Mouse (Mus musculus) liver, adult 2 months (tissue): ENCODE results near the gene Zfand4. TPM values are rescaled to one million over a fixed set of nuclear protein-coding genes. Genes with fewer than 3 reads are reported as not detected.

ENCODE experiments used
- DNase-seq: peaks from one replicate; pipeline ENCODE4 v3.0.0-alpha.2; 2011; ENCODE audit warnings: low read depth, low spot score; ENCODE audit errors: extremely low read depth
- H3K27ac ChIP-seq: fragments of 200-500 bp; replicated peaks from 2 replicates; pipeline ENCODE4 v1.5.1; 2012; ENCODE audit warnings: low read depth, mild to moderate bottlenecking, control low read depth, inconsistent platforms, low read length; ENCODE audit not compliant: insufficient read depth
- H3K27me3 ChIP-seq: fragments of 200-500 bp; 2 replicates; pipeline ENCODE4 v1.6.1; 2012; ENCODE audit warnings: mild to moderate bottlenecking, moderate library complexity, low read length, inconsistent platforms; ENCODE audit not compliant: control insufficient read depth, insufficient read depth
- H3K36me3 ChIP-seq: fragments of 200-500 bp; 2 replicates; pipeline ENCODE4 v1.6.1; 2012; ENCODE audit warnings: low read length, inconsistent platforms; ENCODE audit not compliant: control insufficient read depth, insufficient read depth
- H3K4me1 ChIP-seq: fragments of 200-500 bp; 2 replicates; pipeline ENCODE4 v1.6.1; 2011; ENCODE audit warnings: low read length; ENCODE audit not compliant: control insufficient read depth, insufficient read depth
- H3K4me3 ChIP-seq: fragments of 200-500 bp; 2 replicates; pipeline ENCODE4 v1.5.1; 2011; ENCODE audit warnings: low read depth, mild to moderate bottlenecking, control low read depth, low read length, moderate library complexity; ENCODE audit not compliant: insufficient read depth
- H3K79me2 ChIP-seq: fragments of 200-500 bp; 2 replicates; pipeline ENCODE4 v1.6.1; 2012; ENCODE audit warnings: inconsistent platforms, mild to moderate bottlenecking, low read length, moderate library complexity; ENCODE audit not compliant: control insufficient read depth, insufficient read depth
- H3K9ac ChIP-seq: fragments of 200-500 bp; 2 replicates; pipeline ENCODE4 v1.6.1; 2012; ENCODE audit warnings: low read depth, mild to moderate bottlenecking, control low read depth, inconsistent platforms, low read length
- CTCF ChIP-seq: fragments of 200-500 bp; IDR thresholded peaks from 2 replicates; pipeline ENCODE4 v1.5.1; 2011; ENCODE audit warnings: low read depth, low read length, control low read depth
- POLR2A ChIP-seq: fragments of 200-500 bp; IDR thresholded peaks from 2 replicates; pipeline ENCODE4 v1.6.1; 2011; ENCODE audit warnings: low read length, control low read depth; ENCODE audit not compliant: insufficient read depth; ENCODE audit errors: extremely low read depth
- WGBS: fragments of 180-500 bp; shearing (Covaris S2); methylation state at CpG from one replicate; pipeline ENCODE4 v1.1.7; 2018; 5-methylcytosine and 5-hydroxymethylcytosine counted together
- polyA plus RNA-seq: library from polyadenylated mRNA; depleted of rRNA; stranded (reverse); fragments of >200 nt; gene quantifications from 2 replicates; pipeline ENCODE4 v1.2.3, GENCODE M21; 2012
- total RNA-seq: library from RNA; depleted of rRNA; stranded (reverse); fragments of >200 nt; gene quantifications from 2 replicates; pipeline ENCODE4 v1.2.3, GENCODE M21; 2014

Gene Zfand4
- total and polyA plus RNA-seq, 2 experiments = 4.0 to 25.6 TPM

- Histone ChIP-seq H3K36me3 (peaks cover 21% of the 10 kb centered on the region), H3K9ac (no peak overlapping the region), H3K4me3 (no peak overlapping the region), H3K27me3 (no peaks in the 10 kb centered on the region), H3K4me1 (peaks cover 18% of the 10 kb centered on the region), H3K79me2 (no peaks in the 10 kb centered on the region), H3K27ac (no peak overlapping the region)
- TF ChIP-seq CTCF (no peak), POLR2A (no peak)
- WGBS = 98% methylated on average over 3 of the region's 3 CpGs
- no peak for DNase-seq
Observed at GRCm38 (mm10) chr6:116283280-116283679, 19.3 kb downstream of the Zfand4 start.

- DNase-seq = peak; percentile 77
- Histone ChIP-seq H3K4me3 (no peak overlapping the region), H3K27ac (peak overlapping the region; percentile 56), H3K4me1 (peaks cover 18% of the 10 kb centered on the region), H3K36me3 (peaks cover 23% of the 10 kb centered on the region), H3K27me3 (no peaks in the 10 kb centered on the region), H3K9ac (no peak overlapping the region), H3K79me2 (peaks cover 5% of the 10 kb centered on the region; the same call in 1 of the 2 replicates)
- no peak for TF ChIP-seq CTCF
- TF ChIP-seq POLR2A = no peak
- 23% methylated on average over 4 of the region's 4 CpGs for WGBS
Observed at GRCm38 (mm10) chr6:116286321-116286720, 22.3 kb downstream of the Zfand4 start.

- Histone ChIP-seq H3K9ac (no peak overlapping the region), H3K27me3 (no peaks in the 10 kb centered on the region), H3K79me2 (peaks cover 5% of the 10 kb centered on the region; the same call in 1 of the 2 replicates), H3K27ac (peak overlapping the region; percentile 88), H3K4me3 (no peak overlapping the region), H3K4me1 (peaks cover 15% of the 10 kb centered on the region), H3K36me3 (peaks cover 26% of the 10 kb centered on the region)
- 52% methylated on average over 5 of the region's 5 CpGs for WGBS
- peak; percentile 99 for DNase-seq
- TF ChIP-seq CTCF = no peak
- TF ChIP-seq POLR2A = no peak
Observed at GRCm38 (mm10) chr6:116286870-116287575, 23.0 kb downstream of the Zfand4 start.

GRCm38 (mm10) chr6:116311411-116311810, 47.4 kb downstream of the Zfand4 start:
- H3K4me1 ChIP-seq = no peaks in the 10 kb centered on the region
- TF ChIP-seq CTCF (no peak), POLR2A (no peak)
- WGBS = 81% methylated on average over 2 of the region's 2 CpGs

GRCm38 (mm10) chr6:116319259-116319658, 55.2 kb downstream of the Zfand4 start:
- no peak for DNase-seq
- H3K79me2 ChIP-seq = no peaks in the 10 kb centered on the region
- peaks cover 17% of the 10 kb centered on the region for H3K36me3 ChIP-seq
- no peak overlapping the region for H3K27ac ChIP-seq
- H3K4me3 ChIP-seq = no peak overlapping the region
- H3K27me3 ChIP-seq = no peaks in the 10 kb centered on the region
- no peaks in the 10 kb centered on the region for H3K4me1 ChIP-seq
- no peak overlapping the region for H3K9ac ChIP-seq
- WGBS = 74% methylated on average over 3 of the region's 3 CpGs
- no peak for TF ChIP-seq POLR2A
- no peak for TF ChIP-seq CTCF

More at GRCm38 (mm10) chr6:116311411-116311810, 47.4 kb downstream of the Zfand4 start:
- peaks cover 29% of the 10 kb centered on the region for H3K36me3 ChIP-seq
- no peak for DNase-seq
- no peaks in the 10 kb centered on the region for H3K79me2 ChIP-seq
- no peak overlapping the region for H3K4me3 ChIP-seq
- H3K27ac ChIP-seq = no peak overlapping the region
- H3K9ac ChIP-seq = no peak overlapping the region
- H3K27me3 ChIP-seq = no peaks in the 10 kb centered on the region

GRCm38 (mm10) chr6:116326641-116327040, 62.6 kb downstream of the Zfand4 start:
- Histone ChIP-seq H3K4me1 (no peaks in the 10 kb centered on the region), H3K27ac (no peak overlapping the region), H3K36me3 (peaks cover 9% of the 10 kb centered on the region; the same call in 1 of the 2 replicates), H3K27me3 (no peaks in the 10 kb centered on the region), H3K9ac (no peak overlapping the region), H3K4me3 (no peak overlapping the region), H3K79me2 (no peaks in the 10 kb centered on the region)
- 81% methylated on average over 3 of the region's 3 CpGs for WGBS
- no peak for DNase-seq
- TF ChIP-seq CTCF (no peak), POLR2A (no peak)
